Mouse (Mus musculus) embryonic fibroblast, embryonic 13.5 days (primary cell): Measurements from ENCODE around the gene Eef1g.

ENCODE experiments used
- CTCF ChIP-seq: IDR thresholded peaks from 2 replicates; pipeline ENCODE4 v1.5.1; 2011; ENCODE audit warnings: mild to moderate bottlenecking, control low read depth, low read length, moderate library complexity, borderline replicate concordance; ENCODE audit not compliant: insufficient read depth
- POLR2A ChIP-seq: IDR thresholded peaks from 2 replicates; pipeline ENCODE4 v1.6.1; 2011; ENCODE audit warnings: low read depth, mild to moderate bottlenecking, control low read depth, low read length, moderate library complexity

GRCm38 (mm10) chr19:8983150-8983650, 16.4 kb downstream of the Eef1g start:
- no peak for TF ChIP-seq POLR2A
- TF ChIP-seq CTCF, result no peak
